Mouse (Mus musculus) liver, embryonic 16.5 days (tissue): ENCODE results near the gene Tada2a. TPM values are rescaled to one million over a fixed set of nuclear protein-coding genes. Genes with fewer than 3 reads are reported as not detected.

ENCODE experiments used
- ATAC-seq: fragments of 200-750 bp; cut with Nextera tagmentation; 2 replicates; pipeline ENCODE4 v1.8.0; 2017; ENCODE audit warnings: low read depth, mild to moderate bottlenecking, moderate number of reproducible peaks, moderate library complexity
- H3K27ac ChIP-seq: fragments of 300-500 bp; sonication (generic); 2 replicates; pipeline ENCODE4 v1.5.1; 2014; ENCODE audit warnings: mild to moderate bottlenecking, low read length
- H3K27me3 ChIP-seq: fragments of 300-500 bp; sonication (generic); 2 replicates; pipeline ENCODE4 v1.6.1; 2014; ENCODE audit warnings: low read depth, low read length, mixed read lengths; ENCODE audit not compliant: control insufficient read depth, insufficient read depth
- H3K36me3 ChIP-seq: fragments of 300-500 bp; sonication (generic); 2 replicates; pipeline ENCODE4 v1.6.1; 2014; ENCODE audit warnings: mild to moderate bottlenecking; ENCODE audit not compliant: control insufficient read depth, insufficient read depth
- H3K4me1 ChIP-seq: fragments of 300-500 bp; sonication (generic); 2 replicates; pipeline ENCODE4 v1.6.1; 2014; ENCODE audit warnings: low read depth, low read length, mixed read lengths; ENCODE audit not compliant: control insufficient read depth
- H3K4me2 ChIP-seq: fragments of 300-500 bp; sonication (generic); 2 replicates; pipeline ENCODE4 v1.6.1; 2014; ENCODE audit warnings: low read depth, low read length, mixed read lengths
- H3K4me3 ChIP-seq: fragments of 300-500 bp; sonication (generic); 2 replicates; pipeline ENCODE4 v1.5.1; 2014; ENCODE audit warnings: low read depth, mild to moderate bottlenecking, low read length
- H3K9ac ChIP-seq: fragments of 300-500 bp; sonication (generic); 2 replicates; pipeline ENCODE4 v1.6.1; 2014; ENCODE audit warnings: low read depth, low read length
- H3K9me3 ChIP-seq: fragments of 300-500 bp; sonication (generic); replicated peaks from 2 replicates; pipeline ENCODE4 v1.6.1; 2016; ENCODE audit warnings: low read length; ENCODE audit not compliant: control insufficient read depth
- WGBS: fragments of 180-500 bp; shearing (Covaris S2); extraction: QIAGEN DNeasy Blood & Tissue Kit; methylation state at CpG from one replicate; pipeline ENCODE4 v1.1.7; 2014; ENCODE audit not compliant: insufficient replicate concordance; 5-methylcytosine and 5-hydroxymethylcytosine counted together
- polyA plus RNA-seq: library from polyadenylated mRNA; unstranded; fragments of >200 nt; fragmentation: Nextera tagmentation; extraction: Ambion mirVana; gene quantifications from 2 replicates; pipeline ENCODE4 v1.2.1, GENCODE M21; 2015

Tada2a gene
- polyA plus RNA-seq, 1 experiment from 2014 or later, result 7.7 TPM

DNA sequence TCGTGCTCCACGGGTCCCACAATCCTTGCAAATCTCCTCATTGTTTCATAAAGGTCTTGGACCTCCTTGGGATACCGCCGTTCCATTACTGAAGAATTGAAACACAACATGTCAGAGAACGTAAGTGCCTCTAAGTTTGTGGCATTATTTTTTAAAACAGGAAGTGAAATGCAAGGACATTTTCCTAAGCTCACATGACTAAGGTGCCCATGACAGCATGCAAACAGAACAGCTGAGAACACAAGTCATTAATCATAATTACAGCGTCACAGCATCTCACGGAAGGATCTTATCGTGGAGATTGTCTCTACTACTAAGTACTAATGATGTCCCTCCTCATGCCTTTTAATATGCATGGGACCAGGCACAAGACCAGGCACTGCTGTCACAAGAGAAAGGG lies 38.8 kb downstream of the Tada2a start:
- no peak for ATAC-seq
- H3K27ac ChIP-seq, result no peak overlapping the region
- 81% methylated on average over 8 of the region's 8 CpGs for WGBS
- no peaks in the 10 kb centered on the region for H3K27me3 ChIP-seq
- no peaks in the 10 kb centered on the region for H3K4me1 ChIP-seq
- H3K4me2 ChIP-seq, result no peak overlapping the region
- no peaks in the 10 kb centered on the region for H3K9me3 ChIP-seq
- H3K4me3 ChIP-seq, result no peak overlapping the region
- no peak overlapping the region for H3K9ac ChIP-seq
- no peaks in the 10 kb centered on the region; the same call in 1 of the 2 replicates for H3K36me3 ChIP-seq

DNA sequence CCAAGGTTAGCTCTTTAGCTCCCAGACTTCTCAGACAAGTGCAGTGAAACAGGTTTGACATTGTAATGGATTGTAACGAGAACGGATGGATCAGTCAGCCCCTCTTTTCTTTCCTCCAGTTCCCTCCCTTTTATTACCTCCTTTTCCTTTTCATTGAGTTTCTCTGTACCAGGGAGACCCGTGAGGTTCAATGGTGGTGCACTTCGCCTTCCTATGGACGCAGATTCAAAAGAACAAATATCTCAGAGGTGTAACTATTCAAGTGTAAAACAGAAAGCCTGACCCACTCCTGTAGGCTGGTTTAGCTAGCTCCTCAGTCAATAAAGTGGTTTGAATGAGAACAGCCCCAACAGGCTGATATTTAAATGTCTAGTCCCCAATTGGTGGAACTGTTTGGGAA lies 47.5 kb downstream of the Tada2a start:
- Histone ChIP-seq H3K4me1 (no peaks in the 10 kb centered on the region), H3K36me3 (no peaks in the 10 kb centered on the region), H3K9me3 (no peaks in the 10 kb centered on the region), H3K9ac (no peak overlapping the region), H3K27ac (no peak overlapping the region), H3K4me3 (no peak overlapping the region), H3K4me2 (no peak overlapping the region), H3K27me3 (no peaks in the 10 kb centered on the region)
- ATAC-seq, result no peak
- 72% methylated on average over 5 of the region's 5 CpGs for WGBS

- Histone ChIP-seq H3K9ac (no peak overlapping the region), H3K27ac (no peak overlapping the region), H3K9me3 (no peaks in the 10 kb centered on the region), H3K36me3 (no peaks in the 10 kb centered on the region), H3K4me2 (no peak overlapping the region), H3K4me3 (no peak overlapping the region), H3K4me1 (no peaks in the 10 kb centered on the region), H3K27me3 (no peaks in the 10 kb centered on the region)
- ATAC-seq, result no peak
- WGBS, result 80% methylated on average over 3 of the region's 3 CpGs
These were observed 49.1 kb downstream of the Tada2a start for GRCm38 (mm10) chr11:84080327-84080726.

DNA sequence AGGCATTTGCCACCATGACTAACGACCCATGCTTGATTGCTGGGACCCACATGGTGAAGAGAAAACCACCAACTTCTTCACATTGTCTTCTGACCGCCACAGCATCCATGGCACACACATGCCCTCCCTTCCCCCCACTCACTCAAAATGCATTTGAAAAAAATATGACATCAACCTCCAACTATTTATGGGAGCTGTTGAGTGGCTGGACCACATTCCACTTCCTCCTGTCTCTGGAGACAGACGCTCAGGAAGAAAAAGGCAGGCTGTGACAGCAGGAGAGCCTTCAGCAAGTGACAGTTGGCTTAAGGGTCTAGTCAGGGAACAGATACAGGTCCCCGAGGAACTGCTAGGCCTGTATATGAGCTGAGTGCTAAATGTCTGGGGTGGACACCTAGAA lies 49.5 kb downstream of the Tada2a start:
- H3K27ac ChIP-seq, result no peak overlapping the region
- no peak for ATAC-seq
- no peak overlapping the region for H3K9ac ChIP-seq
- no peaks in the 10 kb centered on the region for H3K36me3 ChIP-seq
- H3K27me3 ChIP-seq, result no peaks in the 10 kb centered on the region
- no peaks in the 10 kb centered on the region for H3K9me3 ChIP-seq
- no peak overlapping the region for H3K4me3 ChIP-seq
- H3K4me1 ChIP-seq, result no peaks in the 10 kb centered on the region
- H3K4me2 ChIP-seq, result no peak overlapping the region
- WGBS, result 61% methylated on average over 4 of the region's 4 CpGs

DNA sequence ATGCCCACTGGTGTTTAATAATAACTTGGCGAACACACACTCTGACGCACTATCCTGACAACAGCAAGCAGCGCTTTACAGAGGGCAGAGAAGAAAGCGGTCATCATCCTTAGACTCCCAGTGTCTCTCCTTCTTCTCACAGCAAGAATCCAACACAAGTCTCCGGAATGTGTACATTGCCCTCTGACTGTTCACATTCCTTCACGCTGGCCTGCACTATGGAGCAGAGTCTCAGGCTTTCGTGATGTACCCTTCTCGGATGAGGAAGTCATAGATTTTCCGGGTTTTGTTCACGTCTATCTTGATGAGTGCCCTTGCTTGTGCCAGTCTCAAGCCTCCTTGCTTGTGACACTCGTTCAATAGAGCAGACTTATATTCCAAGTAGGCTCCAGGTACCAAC lies 50.0 kb downstream of the Tada2a start:
- Histone ChIP-seq H3K9ac (no peak overlapping the region), H3K4me3 (no peak overlapping the region), H3K4me1 (no peaks in the 10 kb centered on the region), H3K9me3 (no peaks in the 10 kb centered on the region), H3K36me3 (no peaks in the 10 kb centered on the region), H3K27ac (no peak overlapping the region), H3K27me3 (no peaks in the 10 kb centered on the region), H3K4me2 (no peak overlapping the region)
- ATAC-seq, result no peak
- 80% methylated on average over 11 of the region's 11 CpGs for WGBS

- Histone ChIP-seq H3K36me3 (no peaks in the 10 kb centered on the region), H3K4me1 (no peaks in the 10 kb centered on the region; the same call in 1 of the 2 replicates), H3K4me2 (no peak overlapping the region), H3K9me3 (no peaks in the 10 kb centered on the region), H3K27me3 (no peaks in the 10 kb centered on the region), H3K4me3 (no peak overlapping the region), H3K9ac (no peak overlapping the region), H3K27ac (no peak overlapping the region)
- ATAC-seq, result no peak
- WGBS, result 81% methylated on average over 9 of the region's 9 CpGs
These were observed 50.8 kb downstream of the Tada2a start for GRCm38 (mm10) chr11:84078601-84079000.

GRCm38 (mm10) chr11:84077008-84077407 lies 52.4 kb downstream of the Tada2a start:
- Histone ChIP-seq H3K9me3 (no peaks in the 10 kb centered on the region), H3K4me3 (no peak overlapping the region), H3K4me1 (no peaks in the 10 kb centered on the region; the same call in 1 of the 2 replicates), H3K4me2 (no peak overlapping the region), H3K27ac (no peak overlapping the region), H3K36me3 (no peaks in the 10 kb centered on the region), H3K27me3 (no peaks in the 10 kb centered on the region), H3K9ac (no peak overlapping the region)
- no peak for ATAC-seq
- 59% methylated on average over 2 of the region's 2 CpGs for WGBS

GRCm38 (mm10) chr11:84073816-84074764 lies 55.3 kb downstream of the Tada2a start:
- WGBS, result 64% methylated on average over 7 of the region's 7 CpGs
- no peak overlapping the region for H3K27ac ChIP-seq
- H3K4me2 ChIP-seq, result no peak overlapping the region
- H3K27me3 ChIP-seq, result peaks cover 10% of the 10 kb centered on the region
- H3K4me1 ChIP-seq, result peaks cover under 1% of the 10 kb centered on the region; the same call in 1 of the 2 replicates
- no peaks in the 10 kb centered on the region for H3K36me3 ChIP-seq
- no peak overlapping the region for H3K9ac ChIP-seq
- no peak overlapping the region for H3K4me3 ChIP-seq
- no peaks in the 10 kb centered on the region for H3K9me3 ChIP-seq
- ATAC-seq, result 0 out of 2 replicates have a peak, but pooled peaks have one; percentile 16

DNA sequence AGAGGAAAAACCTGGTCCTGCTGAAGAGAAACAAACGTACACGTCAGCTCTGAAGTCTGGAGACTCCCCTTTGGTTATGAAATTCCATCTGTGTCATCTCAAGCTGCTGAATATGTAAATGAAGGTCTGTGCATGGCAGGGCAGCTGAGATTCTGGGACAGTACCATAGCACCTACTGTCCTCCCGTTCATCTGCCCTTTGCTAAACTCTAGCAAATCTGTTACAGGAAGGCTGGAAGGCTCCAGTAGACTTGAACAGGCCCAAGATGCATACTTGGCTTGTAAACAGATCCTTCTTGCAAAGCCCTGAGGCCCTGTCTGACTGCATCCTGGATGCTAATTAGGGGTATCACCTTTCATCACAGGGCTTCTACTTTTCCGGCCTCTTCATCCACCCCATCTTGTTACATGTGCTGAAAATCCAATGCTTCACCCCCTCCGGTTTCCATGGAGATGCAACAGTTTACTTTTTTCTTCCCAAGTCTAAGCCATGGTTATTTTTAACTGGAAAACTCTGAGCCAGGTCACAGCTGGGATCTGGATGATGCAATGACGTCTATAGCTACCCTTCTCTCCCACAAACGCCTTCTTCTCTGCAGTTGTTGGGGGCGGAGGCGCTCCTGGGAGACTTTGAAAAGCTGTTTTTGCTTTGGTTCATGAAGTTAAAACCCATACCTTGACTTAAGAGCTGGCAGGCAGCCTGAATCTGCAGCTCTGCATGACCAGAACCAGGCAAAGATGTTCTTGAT lies 56.3 kb downstream of the Tada2a start:
- 45% methylated on average over 9 of the region's 9 CpGs for WGBS
- Histone ChIP-seq H3K27me3 (peaks cover 20% of the 10 kb centered on the region), H3K27ac (no peak overlapping the region), H3K4me3 (no peak overlapping the region), H3K36me3 (no peaks in the 10 kb centered on the region), H3K4me2 (no peak overlapping the region), H3K9ac (no peak overlapping the region), H3K9me3 (no peaks in the 10 kb centered on the region), H3K4me1 (peaks cover 6% of the 10 kb centered on the region)
- 0 out of 2 replicates have a peak, but pooled peaks have one; percentile 30 for ATAC-seq
